Mouse (Mus musculus) thymus, adult 2 months (tissue): Measurements from ENCODE around the gene Erbb2.

Experiments
- CTCF ChIP-seq: fragments of 200-500 bp; IDR thresholded peaks from 2 replicates; pipeline ENCODE4 v1.5.1; 2012; ENCODE audit warnings: mild to moderate bottlenecking, control low read depth, low read length, moderate library complexity, borderline replicate concordance; ENCODE audit not compliant: control insufficient read depth, poor library complexity, insufficient read depth; ENCODE audit errors: extremely low read depth
- POLR2A ChIP-seq: fragments of 200-500 bp; IDR thresholded peaks from 2 replicates; pipeline ENCODE4 v1.6.1; 2012; ENCODE audit warnings: mild to moderate bottlenecking, low read length, control low read depth, moderate library complexity; ENCODE audit not compliant: control insufficient read depth, poor library complexity, insufficient read depth; ENCODE audit errors: extremely low read depth

GRCm38 (mm10) chr11:98428436-98428835 lies 16.2 kb downstream of the Erbb2 start:
- TF ChIP-seq CTCF (no peak), POLR2A (no peak)
